Mouse (Mus musculus) heart, postnatal 0 days (tissue): ENCODE data around the gene Slc22a5. TPM values are rescaled to one million over a fixed set of nuclear protein-coding genes. Genes with fewer than 3 reads are reported as not detected.
A peak's percentile ranks its signal among the peaks of the same experiment; 100 is the strongest.
"Not testable (repeated sequence)": the region's sequence is repeated elsewhere in the genome, so short reads cannot be mapped to it uniquely, and the experiment has no call there.

Experiments used
- ATAC-seq: fragments of 200-750 bp; cut with Nextera tagmentation; 2 replicates; pipeline ENCODE4 v1.8.0; 2017; ENCODE audit warnings: low read depth, moderate number of reproducible peaks, moderate library complexity; ENCODE audit not compliant: insufficient read depth
- DNase-seq: peaks from one replicate; pipeline ENCODE4 v3.0.0-alpha.2; 2016; ENCODE audit warnings: low spot score
- H3K27ac ChIP-seq: fragments of 300-500 bp; sonication (generic); 2 replicates; pipeline ENCODE4 v1.5.1; 2014; ENCODE audit warnings: low read depth, mild to moderate bottlenecking
- H3K27me3 ChIP-seq: fragments of 300-500 bp; sonication (generic); 2 replicates; pipeline ENCODE4 v1.6.1; 2014; ENCODE audit warnings: low read length, mixed read lengths; ENCODE audit not compliant: control insufficient read depth, insufficient read depth
- H3K36me3 ChIP-seq: fragments of 300-500 bp; sonication (generic); replicated peaks from 2 replicates; pipeline ENCODE4 v1.6.1; 2014; ENCODE audit warnings: low read length, mixed read lengths; ENCODE audit not compliant: control insufficient read depth, insufficient read depth
- H3K4me1 ChIP-seq: fragments of 300-500 bp; sonication (generic); 2 replicates; pipeline ENCODE4 v1.6.1; 2014; ENCODE audit warnings: antibody characterized with exemption; ENCODE audit not compliant: control insufficient read depth, insufficient read depth
- H3K4me2 ChIP-seq: fragments of 300-500 bp; sonication (generic); 2 replicates; pipeline ENCODE4 v1.6.1; 2014; ENCODE audit warnings: low read depth, mild to moderate bottlenecking, low read length, moderate library complexity
- H3K4me3 ChIP-seq: fragments of 300-500 bp; sonication (generic); 2 replicates; pipeline ENCODE4 v1.5.1; 2014; ENCODE audit warnings: low read depth, low read length
- H3K9ac ChIP-seq: fragments of 300-500 bp; sonication (generic); replicated peaks from 2 replicates; pipeline ENCODE4 v1.6.1; 2014; ENCODE audit warnings: low read depth, low read length, mixed read lengths
- H3K9me3 ChIP-seq: fragments of 300-500 bp; sonication (generic); replicated peaks from 2 replicates; pipeline ENCODE4 v1.6.1; 2016; ENCODE audit warnings: low read length; ENCODE audit not compliant: control insufficient read depth
- CTCF ChIP-seq: IDR thresholded peaks from 2 replicates; pipeline ENCODE4 v1.5.1; 2016; ENCODE audit warnings: antibody characterized with exemption, control low read depth, low read depth
- EP300 ChIP-seq: IDR thresholded peaks from 2 replicates; pipeline ENCODE4 v1.6.1; 2016; ENCODE audit warnings: antibody characterized with exemption, low read depth
- WGBS: fragments of 180-500 bp; shearing (Covaris S2); extraction: QIAGEN DNeasy Blood & Tissue Kit; methylation state at CpG from one replicate; pipeline ENCODE4 v1.1.7; 2014; 5-methylcytosine and 5-hydroxymethylcytosine counted together
- polyA plus RNA-seq: library from polyadenylated mRNA; unstranded; fragments of >200 nt; fragmentation: Nextera tagmentation; extraction: Ambion mirVana; gene quantifications from 2 replicates; pipeline ENCODE4 v1.2.1, GENCODE M21; 2015
- total RNA-seq: library from RNA; depleted of rRNA; stranded (reverse); fragments of >200 nt; gene quantifications from 2 replicates; pipeline ENCODE4 v1.2.3, GENCODE M21; 2014; ENCODE audit warnings: low replicate concordance

The Slc22a5 gene
- total and polyA plus RNA-seq, 2 experiments from 2014 or later, result 14.5 to 15.6 TPM

DNA sequence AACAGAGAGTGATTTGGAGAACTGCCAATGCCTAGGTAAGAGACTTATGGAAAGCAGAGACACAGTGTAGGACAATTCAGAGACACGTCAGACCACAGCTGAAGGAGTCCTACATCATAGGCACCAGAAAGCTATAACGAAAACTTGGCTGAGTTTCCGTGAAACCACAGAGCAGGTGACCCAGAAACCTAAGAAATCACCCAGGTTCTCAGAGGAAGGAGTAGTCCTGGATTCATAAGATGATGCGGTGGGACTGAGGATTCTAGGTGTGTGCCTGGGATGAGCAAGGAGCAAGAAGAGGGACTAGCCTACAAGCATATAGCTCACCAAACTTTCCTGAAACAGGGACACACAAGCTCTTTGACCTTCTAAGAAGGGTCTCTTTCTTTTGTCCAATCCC is 3.2 kb downstream of the Slc22a5 start:
- no peaks in the 10 kb centered on the region for H3K36me3 ChIP-seq
- H3K4me2 ChIP-seq, result no peak overlapping the region
- H3K27ac ChIP-seq, result no peak overlapping the region
- no peaks in the 10 kb centered on the region for H3K27me3 ChIP-seq
- TF ChIP-seq CTCF (no peak), EP300 (no peak)
- H3K4me1 ChIP-seq, result peaks cover 29% of the 10 kb centered on the region
- DNase-seq (no peak), ATAC-seq (no peak)
- no peak overlapping the region for H3K4me3 ChIP-seq
- no peak overlapping the region for H3K9ac ChIP-seq
- H3K9me3 ChIP-seq, result no peaks in the 10 kb centered on the region
- WGBS, result 80% methylated on average over 4 of the region's 4 CpGs

DNA sequence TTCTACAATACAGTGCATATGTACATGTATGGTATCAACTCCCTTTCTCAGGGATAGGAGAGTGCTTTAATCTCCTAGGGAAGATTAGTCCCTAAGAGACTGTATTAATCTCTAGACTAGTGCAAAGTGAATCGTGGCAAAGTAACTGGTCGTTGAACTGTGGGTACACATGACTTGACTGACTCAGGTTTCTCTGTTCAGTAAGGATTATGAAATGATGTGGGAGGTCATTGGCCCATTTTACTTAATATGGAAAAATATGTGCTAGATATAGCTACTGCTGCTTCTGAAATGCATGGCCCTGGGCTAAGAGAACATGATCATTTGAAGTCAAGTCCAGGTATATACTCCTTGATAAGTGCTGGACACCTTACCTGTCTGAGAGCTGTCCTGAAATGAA is 8.2 kb downstream of the Slc22a5 start:
- H3K4me2 ChIP-seq, result no peak overlapping the region
- no peak overlapping the region for H3K4me3 ChIP-seq
- TF ChIP-seq CTCF (no peak), EP300 (no peak)
- H3K9me3 ChIP-seq, result no peaks in the 10 kb centered on the region
- no peak overlapping the region for H3K27ac ChIP-seq
- no peak overlapping the region for H3K9ac ChIP-seq
- H3K27me3 ChIP-seq, result no peaks in the 10 kb centered on the region
- ATAC-seq (no peak), DNase-seq (no peak)
- H3K36me3 ChIP-seq, result no peaks in the 10 kb centered on the region; the same call in 1 of the 2 replicates
- 86% methylated on average over 2 of the region's 2 CpGs for WGBS
- H3K4me1 ChIP-seq, result no peaks in the 10 kb centered on the region

DNA sequence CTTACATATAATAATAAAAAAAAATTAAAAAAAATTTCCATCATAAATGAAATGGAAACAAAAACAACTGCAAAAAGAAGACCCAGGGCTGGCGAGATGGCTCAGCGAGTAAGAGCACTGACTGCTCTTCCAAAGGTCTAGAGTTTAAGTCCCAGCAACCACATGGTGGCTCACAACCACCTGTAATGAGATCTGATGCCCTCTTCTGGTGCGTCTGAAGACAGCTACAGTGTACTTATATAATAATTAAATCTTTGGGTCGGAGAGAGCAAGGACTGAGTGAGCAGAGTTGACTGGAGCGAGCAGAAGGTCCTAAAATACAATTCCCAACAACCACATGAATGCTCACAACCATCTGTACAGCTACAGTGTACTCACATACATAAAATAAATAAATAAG is 13.4 kb downstream of the Slc22a5 start:
- WGBS, result 86% methylated on average over 5 of the region's 5 CpGs
- H3K4me3 ChIP-seq, H3K9me3 ChIP-seq, H3K9ac ChIP-seq, H3K4me2 ChIP-seq, H3K27me3 ChIP-seq, H3K36me3 ChIP-seq, ATAC-seq, DNase-seq, H3K27ac ChIP-seq, H3K4me1 ChIP-seq: not testable (repeated sequence)

DNA sequence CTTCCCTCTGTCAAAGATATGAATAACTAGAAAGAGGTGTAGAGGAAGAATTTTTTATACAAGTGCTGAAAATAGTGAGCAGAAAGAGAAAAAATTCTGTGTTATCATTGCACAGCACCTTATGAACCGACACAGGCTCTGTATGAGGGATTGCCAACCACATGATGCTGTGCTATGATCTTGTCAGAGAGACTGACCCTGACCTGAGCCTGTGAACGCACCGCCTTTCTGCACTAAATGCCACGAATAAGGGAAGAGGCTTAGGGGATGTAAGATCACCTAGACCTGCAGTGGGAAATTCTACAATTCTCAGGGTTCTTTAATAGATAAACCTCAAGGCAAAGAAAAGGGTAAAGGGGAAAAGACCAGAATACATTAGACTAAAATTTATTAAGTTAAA is 15.0 kb downstream of the Slc22a5 start:
- no peak overlapping the region for H3K9ac ChIP-seq

DNA sequence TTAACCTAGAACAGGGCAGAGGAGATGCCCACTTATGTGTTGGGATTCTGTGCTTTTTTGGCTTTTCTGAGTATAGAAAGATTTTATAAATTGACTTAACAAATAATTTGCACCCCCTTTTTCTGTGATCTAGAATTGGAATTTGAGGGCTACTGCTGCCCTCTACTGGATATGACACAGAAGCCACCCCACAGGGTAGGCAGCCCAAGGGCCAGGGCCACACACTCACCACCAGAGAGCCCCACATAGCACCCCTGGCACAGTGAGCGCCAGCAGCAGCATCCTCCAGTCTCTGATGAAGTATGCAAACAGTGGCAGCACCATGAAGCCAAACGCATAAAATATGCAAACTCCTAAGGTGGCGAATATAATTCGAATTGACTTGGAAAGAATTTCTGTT is 16.8 kb downstream of the Slc22a5 start:
- H3K4me1 ChIP-seq, result no peaks in the 10 kb centered on the region
- no peak overlapping the region for H3K9ac ChIP-seq
- 83% methylated on average over 4 of the region's 4 CpGs for WGBS
- no peaks in the 10 kb centered on the region for H3K9me3 ChIP-seq
- H3K4me3 ChIP-seq, result no peak overlapping the region
- TF ChIP-seq CTCF (peak; percentile 29), EP300 (no peak)
- ATAC-seq, result no peak; the same call in 1 of the 2 replicates
- DNase-seq, result no peak
- no peak overlapping the region for H3K4me2 ChIP-seq
- no peaks in the 10 kb centered on the region for H3K27me3 ChIP-seq
- H3K36me3 ChIP-seq, result peaks cover 26% of the 10 kb centered on the region
- H3K27ac ChIP-seq, result no peak overlapping the region

More for the DNA sequence above, 15.0 kb downstream of the Slc22a5 start:
- Histone ChIP-seq H3K4me3 (no peak overlapping the region), H3K4me2 (no peak overlapping the region), H3K27me3 (no peaks in the 10 kb centered on the region), H3K4me1 (no peaks in the 10 kb centered on the region), H3K9me3 (no peaks in the 10 kb centered on the region), H3K27ac (no peak overlapping the region), H3K36me3 (peaks cover 17% of the 10 kb centered on the region)
- ATAC-seq, result no peak
- TF ChIP-seq CTCF (no peak), EP300 (no peak)
- 75% methylated on average over 4 of the region's 4 CpGs for WGBS
- DNase-seq, result no peak

DNA sequence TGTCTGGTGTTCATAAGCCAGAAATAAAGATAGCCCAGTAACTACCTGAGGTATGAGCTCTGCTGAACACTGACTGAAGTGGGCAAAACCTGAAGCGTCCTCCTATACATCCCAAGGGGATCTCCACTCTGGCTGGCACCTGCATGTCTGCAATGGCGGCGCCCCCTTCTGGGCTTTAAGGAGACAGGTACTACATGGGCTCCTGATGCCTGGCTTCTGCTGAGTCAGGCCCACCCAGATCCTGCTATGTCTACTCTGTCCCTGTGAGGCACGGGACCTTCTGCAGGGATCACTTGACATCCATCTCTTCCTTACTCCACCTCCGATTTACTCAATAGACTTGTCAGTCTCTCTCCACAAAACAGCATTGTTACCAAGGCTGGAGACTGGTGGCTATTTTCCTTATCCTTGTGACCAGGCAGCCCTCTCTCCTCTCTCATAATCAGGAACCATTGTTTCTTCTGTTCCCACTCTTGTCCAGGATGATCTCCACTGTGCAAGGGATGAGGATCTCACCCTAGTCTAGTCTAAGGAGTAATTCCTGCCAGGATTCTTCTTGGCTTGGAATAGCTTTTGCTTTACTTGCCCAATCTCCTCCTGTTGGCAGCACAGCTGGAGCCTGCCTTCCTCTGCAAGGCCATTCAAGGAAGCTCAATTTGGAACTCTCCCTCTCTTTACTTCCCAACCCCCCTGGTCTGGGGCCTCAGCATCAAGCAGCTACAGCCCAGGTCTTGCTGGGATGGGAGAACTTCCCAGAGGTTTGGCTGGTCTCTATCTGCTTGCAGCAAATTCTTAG is 17.4 kb downstream of the Slc22a5 start:
- ATAC-seq, H3K4me3 ChIP-seq, H3K27ac ChIP-seq, H3K4me2 ChIP-seq, H3K27me3 ChIP-seq, H3K4me1 ChIP-seq, DNase-seq, H3K9ac ChIP-seq, H3K9me3 ChIP-seq: not testable (repeated sequence)
- peaks cover 26% of the 10 kb centered on the region for H3K36me3 ChIP-seq
- WGBS, result 61% methylated on average over 5 of the region's 5 CpGs
